Mouse (Mus musculus) c-Kit-positive CD71-positive TER-119-negative erythroid progenitor cells, embryonic 14.5 days (primary cell): ENCODE data around the gene 2610528J11Rik.
"Not testable (repeated sequence)": the region's sequence is repeated elsewhere in the genome, so short reads cannot be mapped to it uniquely, and the experiment has no call there.

ENCODE experiments used
- DNase-seq: peaks from one replicate; pipeline ENCODE4 v3.0.0-alpha.2; 2013; ENCODE audit warnings: low read depth

The 2610528J11Rik gene

DNA sequence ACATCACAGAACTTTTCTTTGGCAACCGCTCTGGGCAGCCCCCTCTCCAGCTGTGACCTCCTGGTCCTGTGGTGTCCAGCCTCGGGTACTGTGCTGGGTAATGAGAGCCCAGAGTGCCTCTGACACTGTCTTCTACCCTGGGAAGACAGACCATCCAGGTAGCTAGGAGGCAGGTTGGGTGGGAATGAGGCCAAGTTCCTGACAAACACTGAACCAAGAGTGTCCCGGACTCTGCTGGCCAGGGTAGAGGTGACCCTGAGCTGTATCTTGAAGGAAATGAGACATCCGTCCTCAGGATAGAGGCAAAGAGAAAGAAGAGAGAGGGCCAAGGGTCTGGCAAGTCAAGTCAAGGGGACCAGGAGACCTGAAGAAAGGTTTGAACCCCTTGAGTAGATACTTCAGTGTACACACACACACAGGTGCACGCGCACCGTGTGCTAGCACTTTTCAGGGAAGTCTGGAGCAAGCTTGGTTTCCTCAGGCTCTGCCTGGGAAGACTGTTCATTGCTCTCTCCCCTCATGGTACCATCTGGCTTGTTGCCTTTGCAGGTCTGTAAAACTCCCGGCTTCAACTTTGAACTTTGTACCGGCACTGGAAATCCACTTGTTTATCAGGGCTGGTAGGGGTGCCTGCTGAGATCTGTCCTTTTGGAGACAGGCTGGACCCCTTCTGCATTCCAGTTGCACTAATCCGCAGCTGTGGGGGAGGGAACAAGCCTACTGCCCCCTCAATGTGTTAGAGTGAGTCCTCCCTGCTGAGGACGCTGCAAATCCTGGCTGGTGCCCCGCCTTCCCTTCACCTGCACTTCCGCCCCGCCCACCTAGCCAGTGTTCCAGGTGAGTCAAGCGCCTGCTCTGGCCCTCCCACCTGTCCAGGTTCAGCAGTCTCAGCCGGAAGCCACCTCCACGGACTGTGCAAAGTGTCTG, at the start of gene 2610528J11Rik:
Gene 2610528J11Rik (plus strand): TSS at position 592 of the 927 bp plus-strand sequence.
- DNase-seq: no peak

DNA sequence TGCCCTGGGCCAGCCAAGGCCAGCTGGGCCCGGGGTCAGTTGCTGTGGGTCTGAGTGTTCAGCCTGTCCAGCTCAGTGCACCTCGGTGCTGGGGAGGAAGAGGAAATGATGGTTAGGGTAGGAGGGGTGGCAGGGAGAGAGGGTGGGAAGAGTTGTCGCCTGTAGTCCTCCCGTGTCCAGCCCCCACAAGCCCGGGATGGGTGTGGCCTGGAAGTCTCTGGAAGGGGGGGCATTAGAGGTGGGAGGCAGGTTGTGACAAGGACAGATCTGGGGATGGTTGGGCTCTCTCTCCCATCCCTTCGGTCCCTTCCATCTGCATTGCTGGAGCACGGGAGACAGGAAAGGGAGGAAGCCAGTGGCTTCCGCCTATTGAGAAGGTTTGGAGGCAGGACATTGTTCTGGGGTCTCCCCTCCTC, 37.1 kb upstream of the 2610528J11Rik start, which contains the start of gene Tie1:
Gene Tie1 (minus strand): TSS at position 345 of the 416 bp plus-strand sequence.
- no peak for DNase-seq

DNA sequence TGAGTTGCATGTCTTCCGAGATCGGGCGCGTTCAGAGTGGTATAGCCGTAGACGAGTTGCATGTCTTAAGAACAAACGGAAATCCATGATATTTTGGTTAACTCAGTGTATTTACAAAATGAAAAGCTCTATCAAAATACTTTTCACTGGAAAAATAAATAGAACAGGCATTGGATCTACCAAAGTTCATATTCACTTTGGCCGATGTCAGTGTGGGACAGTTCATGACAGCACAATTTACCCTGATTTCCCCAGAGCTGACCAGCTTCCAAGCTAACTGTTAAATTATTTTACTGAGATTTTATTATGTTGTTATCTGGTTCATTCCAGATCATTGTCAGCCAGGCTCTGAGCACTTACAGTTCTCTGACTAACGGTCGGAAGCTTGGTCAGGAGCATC, 36.3 kb upstream of the 2610528J11Rik start:
- DNase-seq: no peak

DNA sequence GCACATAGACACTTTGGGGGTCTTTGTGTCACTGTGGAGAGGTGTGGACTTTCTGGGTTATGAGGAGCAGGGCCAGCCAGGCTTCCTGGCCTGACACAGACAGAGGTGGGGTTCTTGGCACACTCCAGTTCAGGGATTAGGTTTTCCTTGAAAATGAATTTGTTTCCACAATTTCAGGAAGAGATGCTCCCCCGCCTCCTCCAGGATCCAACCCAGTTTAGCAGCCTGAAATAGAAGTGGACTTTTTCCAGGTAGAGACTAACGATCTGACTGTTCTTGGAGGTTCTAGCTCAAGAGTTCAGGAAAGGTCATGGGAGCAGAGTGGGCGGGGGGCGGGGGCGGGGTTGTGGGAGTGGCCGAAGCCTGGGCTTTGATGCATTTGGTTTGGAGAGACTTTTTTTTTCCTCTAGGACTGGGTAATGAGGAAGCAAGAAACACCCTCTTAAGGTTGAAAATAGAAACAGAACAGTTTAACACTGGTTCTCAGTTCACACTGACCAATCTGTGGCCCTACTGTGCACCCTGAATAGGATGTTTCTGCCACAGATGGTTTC, 26.6 kb upstream of the 2610528J11Rik start:
- DNase-seq: no peak

DNA sequence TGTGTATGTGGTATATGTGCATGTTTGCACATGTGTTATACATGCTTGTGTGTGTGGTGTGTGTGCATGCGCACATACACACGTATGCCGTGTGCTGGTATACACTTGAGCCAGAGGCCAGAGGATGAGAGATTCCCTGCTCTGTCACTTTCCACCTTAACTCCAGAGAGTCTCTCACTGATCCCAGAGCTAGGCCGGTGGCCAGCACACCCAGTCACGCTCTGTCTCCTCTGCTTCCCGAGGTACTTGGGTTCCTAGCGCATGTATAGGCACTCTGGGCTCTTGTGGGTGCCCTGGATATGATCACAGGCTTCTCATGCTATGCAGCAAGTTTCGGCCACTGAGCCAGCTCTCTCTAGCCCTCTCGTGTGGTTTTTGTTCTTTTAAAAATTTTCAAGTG, 26.0 kb upstream of the 2610528J11Rik start:
- DNase-seq: no peak

DNA sequence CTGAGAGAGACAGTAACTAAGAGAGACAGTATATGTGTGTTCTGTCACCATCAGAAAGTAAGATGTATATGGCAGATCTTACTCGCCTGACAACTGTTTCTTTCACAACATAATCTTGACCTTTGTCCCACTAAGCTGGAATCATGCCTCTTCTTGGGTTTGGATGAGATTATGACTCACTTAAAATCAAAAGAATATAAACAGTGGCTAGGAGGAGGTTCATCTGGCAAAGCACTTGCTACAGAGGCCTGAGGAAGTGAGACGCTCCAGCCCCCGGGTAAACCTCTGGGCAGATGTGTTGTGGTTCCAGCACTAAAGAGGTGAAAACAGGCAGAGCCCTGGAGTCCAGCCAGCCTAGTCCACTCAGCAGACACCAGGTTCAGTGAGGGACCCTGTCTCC, 21.2 kb upstream of the 2610528J11Rik start:
- no peak for DNase-seq

DNA sequence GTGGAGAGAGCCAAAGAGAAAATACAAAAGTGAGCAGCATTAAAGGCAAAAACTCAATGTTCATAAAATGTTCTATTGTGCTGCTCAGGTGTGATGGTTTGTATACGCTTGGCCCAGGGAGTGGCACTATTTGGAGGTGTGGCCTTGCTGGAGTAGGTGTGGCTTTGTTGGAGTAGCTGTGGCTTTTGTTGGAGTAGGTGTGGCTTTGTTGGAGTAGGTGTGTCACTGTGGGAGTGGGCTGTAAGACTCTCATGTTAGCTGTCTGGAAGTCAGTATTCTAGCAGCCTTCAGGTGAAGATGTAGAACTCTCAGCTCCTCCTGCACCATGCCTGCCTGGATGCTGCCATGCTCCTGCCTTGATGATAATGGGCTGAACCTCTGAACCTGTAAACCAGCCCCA, 19.6 kb upstream of the 2610528J11Rik start:
- not testable (repeated sequence) for DNase-seq

DNA sequence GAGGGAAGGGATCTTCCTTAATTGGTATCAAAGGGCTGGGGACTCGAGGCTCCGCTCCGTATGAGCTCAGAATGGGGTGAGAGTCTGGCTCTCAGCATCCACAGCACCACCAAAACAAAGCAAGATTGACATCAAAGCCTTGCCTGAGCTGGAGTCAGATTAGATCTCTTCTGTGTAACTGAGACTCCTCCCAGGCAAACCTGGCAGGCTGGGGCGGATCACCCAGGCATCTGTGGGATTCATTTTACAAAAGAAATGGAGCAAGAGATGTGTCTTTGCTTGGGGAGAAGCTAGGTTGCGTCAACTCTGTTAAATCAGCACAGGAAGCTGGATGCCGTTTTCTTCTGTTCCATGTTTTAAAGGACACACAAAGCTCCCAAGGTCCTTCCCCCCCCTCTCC, 17.7 kb upstream of the 2610528J11Rik start:
- no peak for DNase-seq

DNA sequence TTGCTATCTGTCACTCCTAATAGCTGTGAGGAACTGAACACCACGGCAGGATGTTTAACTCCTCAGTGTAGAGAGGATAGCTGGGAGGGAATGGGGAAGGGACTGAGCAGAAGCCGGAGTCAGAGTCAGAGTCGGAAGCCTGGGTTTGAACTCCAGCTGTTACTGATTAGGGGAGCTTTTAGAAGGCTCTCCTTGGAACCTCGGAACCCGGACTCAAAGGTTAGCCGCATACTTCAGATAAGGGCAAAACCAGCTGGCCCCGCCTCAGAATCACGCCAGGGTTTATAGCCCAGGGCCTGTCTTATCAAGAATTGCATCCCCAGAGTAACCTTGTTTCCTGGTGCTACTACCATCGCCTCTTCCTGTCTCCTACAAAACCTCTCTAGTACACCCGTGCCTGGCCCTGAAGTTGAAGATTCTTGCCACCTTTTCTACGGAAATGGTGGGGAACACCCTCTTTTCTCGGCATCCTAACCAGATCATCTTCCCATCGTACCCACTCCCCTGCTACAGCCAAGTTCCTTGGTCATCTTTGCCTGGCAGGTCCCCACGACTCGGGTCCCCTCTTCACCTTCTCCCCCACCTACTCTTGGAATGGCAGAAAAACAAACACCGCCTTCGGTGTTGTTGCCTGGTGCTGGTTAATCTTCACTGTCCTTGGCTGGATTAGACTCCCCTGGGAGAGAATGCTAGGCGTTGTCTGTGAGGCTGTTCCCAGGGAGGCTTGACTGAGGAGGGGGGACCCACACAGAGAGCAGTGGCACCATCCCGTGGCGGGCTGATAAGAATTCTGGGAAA, 9.9 kb upstream of the 2610528J11Rik start:
- DNase-seq: peak; percentile 16

DNA sequence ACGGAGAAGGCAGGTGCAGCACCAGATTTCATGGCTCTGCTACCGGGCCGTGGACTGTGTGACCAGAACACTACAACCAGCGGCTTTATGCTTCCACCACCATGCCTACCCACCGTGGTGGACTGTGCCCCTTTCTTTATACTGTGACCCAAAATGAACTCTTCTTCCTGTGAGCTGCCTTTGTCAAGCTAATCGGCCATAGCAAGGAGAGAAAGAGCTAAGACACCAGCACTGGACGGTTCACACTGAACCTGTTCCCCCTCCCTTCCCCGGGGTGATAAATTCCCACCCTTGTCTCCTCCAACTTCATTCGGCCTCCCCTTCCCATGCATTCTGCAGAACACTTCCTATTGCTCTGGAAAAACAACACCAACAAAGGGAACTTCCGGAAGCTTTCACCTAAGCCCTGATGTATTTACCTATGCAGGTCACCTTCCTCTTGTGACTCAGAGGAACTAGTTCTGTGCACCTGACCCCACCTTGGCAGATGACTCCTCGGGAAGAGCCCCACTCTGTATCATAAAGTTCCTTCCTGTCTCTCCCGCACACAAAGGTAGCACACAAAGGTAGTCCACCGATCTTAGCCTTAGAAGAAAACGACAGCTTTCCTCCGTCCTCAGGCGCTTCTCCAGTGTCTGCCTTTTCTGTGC, 9.2 kb upstream of the 2610528J11Rik start:
- DNase-seq: no peak

DNA sequence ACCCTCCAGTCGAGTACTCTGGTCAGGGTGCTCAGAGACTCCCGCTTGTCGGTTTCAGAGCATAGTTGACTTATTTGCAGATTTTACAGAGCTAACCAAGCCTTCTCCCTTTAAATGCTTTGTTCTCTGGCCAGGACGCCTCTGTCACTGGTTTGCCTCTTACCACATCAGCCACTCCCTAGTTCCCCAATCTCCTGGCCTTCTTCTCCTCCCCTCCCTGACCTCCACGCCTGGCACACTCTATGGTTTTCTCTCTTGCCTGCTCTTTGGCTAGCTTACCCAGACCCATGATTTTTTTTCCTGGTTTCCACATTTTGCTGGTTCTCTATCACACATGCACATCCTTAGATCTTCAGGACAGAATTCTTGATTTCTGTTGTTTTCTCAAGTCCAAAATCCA, 8.6 kb upstream of the 2610528J11Rik start:
- DNase-seq: no peak

DNA sequence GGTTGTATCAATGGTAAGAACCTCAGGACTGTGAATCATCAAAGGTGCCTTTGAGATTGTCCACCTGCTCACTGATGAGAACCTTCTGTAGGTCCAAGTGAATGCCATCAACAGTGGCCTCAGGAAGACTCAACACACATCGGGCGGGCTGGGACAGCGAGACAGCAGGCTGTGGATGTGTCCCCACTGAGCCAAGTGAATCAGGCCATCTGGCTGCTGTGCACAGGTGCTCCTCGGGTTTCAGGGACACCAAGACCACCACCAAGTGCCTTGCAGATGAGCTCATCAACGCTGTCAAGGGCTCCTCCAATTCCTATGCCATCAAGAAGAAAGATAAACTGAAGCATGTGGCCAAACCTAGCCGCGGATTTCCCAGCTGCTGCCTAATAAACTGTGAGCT, 4.6 kb upstream of the 2610528J11Rik start:
- DNase-seq: no peak

DNA sequence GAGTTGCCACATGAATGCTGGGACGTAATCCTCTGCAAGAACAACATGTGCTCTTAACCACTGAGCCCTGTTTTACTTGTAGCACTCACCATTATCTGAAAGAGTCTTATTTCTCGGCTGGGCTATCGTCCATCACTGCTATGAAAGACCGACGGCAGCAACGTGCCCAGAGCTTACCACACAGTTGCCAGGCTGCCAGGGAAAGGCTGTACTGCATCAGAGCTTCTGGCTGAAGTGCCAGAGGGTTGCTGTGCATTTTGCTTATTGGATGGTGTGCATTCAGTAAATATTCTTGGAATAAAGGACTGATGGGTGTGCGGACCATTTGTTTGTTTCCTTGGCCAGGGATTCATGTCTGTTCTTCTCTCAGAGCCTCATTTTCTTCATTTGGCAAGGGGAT, 2.8 kb upstream of the 2610528J11Rik start:
- no peak for DNase-seq

DNA sequence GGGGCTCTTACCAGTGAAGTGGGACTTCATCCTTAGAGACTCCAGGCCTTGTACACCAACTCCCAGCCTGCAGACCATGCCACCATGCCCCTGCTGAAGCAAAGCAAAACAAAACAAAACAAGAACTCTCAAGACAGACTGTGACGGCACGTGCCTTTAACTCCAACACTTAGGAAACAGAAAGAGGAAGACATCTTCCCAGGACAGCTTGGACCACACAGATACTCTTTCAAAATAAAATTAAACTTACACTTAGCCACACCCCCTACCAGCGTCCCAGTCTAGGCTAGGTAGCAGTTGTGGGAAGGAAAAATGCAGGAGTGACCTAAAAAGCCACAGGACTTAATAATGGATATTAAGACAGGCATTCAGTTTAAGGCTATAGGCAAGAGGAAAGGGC, 1.0 kb upstream of the 2610528J11Rik start:
- DNase-seq: no peak

DNA sequence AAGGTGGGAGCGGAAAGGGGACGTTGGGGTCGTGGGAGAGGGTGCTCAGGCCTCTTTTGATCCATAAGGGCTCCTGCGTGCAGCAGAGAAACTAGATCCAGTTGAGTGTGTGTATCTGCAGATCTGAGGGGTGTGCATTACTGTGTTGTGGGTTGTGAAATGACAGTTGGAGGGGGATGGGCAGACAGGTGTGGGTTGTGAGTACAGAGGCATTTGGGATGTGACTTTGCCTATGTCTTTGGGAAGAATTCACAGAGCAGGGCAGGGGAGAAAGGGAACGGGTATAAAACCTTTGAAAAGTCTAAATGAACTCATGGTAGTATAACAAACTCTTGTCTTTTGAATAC, 509 bp downstream of the 2610528J11Rik start:
- no peak for DNase-seq

DNA sequence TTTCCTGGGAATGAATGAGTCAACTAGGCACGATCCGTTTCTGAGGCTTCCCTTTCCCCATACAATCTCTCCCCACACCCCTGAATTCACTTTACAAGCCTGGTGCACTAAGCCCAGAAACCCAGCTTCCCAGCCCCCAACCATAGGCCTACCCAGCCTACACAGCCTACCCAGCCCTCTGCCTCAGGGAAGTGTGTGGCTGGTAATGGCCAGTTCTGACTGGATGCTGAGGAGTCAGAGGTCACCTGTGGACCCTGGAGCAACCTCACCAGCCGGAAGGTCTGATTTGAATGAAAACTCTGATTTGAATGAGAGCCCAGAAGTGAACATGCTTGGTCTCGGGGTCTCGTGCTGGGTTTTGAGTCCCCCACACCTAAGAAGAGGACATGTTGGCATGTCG, 921 bp downstream of the 2610528J11Rik start:
- no peak for DNase-seq

DNA sequence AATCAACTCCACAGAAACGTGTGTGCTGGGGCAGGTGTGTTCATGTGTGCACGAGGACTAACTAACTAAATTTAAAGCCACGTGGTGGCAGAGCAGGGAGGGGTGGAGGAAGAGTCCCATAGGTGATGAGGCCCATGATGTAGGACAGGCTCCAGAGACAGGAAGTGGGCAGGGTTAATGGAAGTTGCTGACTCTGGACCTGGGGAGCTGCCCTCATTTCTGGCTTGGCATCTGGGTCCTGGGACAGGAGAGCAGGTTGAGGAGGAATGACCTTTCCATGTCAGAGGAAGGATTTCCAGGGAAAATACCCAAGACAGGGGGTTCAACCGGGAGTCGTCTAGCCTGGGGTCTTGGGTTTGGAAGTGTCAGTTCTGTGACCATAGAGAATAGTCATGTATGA, 5.9 kb downstream of the 2610528J11Rik start:
- DNase-seq: no peak

DNA sequence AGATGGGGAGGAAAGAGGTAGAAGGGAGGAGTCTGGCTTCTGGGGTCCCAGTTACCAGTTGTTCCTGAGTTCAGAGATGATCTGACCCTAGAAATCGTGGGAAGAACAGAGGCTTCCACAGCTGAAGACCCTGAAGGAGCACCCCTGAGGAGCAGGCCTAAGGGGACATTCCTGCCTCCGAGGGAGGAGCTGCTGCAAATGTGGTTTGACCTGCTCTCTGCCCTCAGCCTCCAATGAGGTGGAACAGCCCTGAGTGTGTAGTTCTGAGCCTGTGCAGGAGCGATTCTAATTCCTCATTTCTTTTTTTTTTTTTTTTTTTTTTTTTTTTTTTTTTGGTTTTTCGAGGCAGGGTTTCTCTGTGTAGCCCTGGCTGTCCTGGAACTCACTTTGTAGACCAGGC, 6.4 kb downstream of the 2610528J11Rik start:
- DNase-seq: no peak

DNA sequence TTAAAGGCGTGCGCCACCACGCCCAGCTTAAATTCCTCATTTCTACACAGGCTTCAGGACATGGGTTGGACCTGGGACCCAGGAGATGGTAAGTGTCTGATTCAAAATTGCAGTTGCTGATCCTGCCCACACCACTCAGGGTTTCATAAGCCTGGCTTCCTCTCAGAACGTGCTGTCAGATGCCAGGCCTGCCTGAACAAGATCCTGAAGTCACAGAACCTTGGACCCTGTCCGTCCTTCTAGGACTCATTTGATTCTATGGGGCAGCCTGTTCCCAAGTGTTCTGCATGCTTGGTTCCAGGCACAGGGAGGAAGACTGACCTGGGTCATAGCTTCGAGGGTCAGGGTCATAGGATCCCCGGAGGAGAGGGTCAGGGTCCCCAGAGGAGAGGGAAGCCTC, 6.8 kb downstream of the 2610528J11Rik start:
- no peak for DNase-seq

DNA sequence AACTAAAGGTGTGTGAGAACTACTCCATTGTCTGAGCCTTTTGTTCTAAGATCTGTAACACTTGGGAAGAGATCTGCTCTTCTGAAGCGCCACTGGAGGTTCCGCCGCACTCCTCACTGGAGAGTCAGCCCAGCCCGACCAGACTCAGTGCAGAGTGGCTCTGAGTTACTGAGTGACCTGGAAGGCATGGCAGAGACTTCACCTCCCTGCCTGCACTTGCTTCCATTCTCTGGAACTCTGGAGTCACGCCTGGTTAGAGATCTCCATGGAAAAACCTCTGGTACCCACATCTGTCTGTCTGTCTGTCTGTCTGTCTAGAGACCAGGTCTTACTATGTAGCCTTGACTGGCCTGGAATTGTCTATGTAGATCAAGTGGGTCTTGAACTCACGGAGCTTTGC, 8.8 kb downstream of the 2610528J11Rik start:
- DNase-seq: no peak

DNA sequence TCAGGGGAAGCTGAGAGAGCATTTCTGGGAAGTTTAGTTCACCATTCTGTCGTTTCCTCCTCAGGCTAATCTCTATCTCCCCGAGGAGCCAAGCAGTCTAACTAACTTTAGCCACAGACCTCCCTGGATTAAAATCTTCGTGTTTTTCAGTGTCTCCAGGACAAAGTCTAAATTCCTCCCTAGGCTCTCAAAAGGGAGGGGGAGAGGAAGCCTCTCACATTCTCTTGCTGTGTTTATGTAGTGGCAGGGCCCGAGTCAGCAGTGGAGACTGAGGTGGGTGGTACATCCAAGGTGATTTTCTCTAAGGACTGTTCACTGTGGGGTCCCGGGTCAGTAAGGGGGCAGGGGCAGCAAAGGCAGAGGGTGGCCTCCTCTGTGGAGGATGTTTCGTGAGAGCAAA, 11.0 kb downstream of the 2610528J11Rik start:
- DNase-seq: no peak

DNA sequence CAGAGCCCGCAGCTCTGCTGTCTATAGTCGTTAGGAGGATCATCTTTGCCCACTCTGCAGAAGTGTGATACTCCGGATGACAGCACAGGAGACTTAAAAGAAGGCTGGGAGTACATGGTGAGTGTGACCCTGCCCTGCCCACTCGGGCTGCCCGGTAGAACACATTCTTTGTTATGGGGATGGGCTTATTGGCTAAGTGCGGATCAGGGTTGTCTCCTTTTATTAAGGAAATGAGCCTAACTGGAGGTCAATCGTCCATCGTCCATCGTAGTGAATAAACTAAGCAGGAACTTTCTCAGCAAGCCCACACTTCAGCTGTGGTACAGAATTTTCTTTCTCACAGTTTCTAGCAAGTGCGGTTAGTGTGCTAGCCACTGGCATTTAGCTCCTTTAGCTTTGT, 13.1 kb downstream of the 2610528J11Rik start:
- no peak for DNase-seq
